Mouse (Mus musculus): ENCODE data around the gene Rasa3. TPM values are rescaled to one million over a fixed set of nuclear protein-coding genes. Genes with fewer than 3 reads are reported as not detected.
A peak's percentile ranks its signal among the peaks of the same experiment; 100 is the strongest.

Rasa3 gene
- total RNA-seq, 2 experiments from 2014 or later = 46.2 to 47.3 TPM

- DNase-seq (ENCODE audit: low spot score in 2 of 2) = no peak
Observed at GRCm38 (mm10) chr8:13562118-13562517, 115.3 kb downstream of the Rasa3 start, which contains the start of gene 1700029H14Rik. Gene 1700029H14Rik, minus strand, starts transcription at chr8:13562461.

DNA sequence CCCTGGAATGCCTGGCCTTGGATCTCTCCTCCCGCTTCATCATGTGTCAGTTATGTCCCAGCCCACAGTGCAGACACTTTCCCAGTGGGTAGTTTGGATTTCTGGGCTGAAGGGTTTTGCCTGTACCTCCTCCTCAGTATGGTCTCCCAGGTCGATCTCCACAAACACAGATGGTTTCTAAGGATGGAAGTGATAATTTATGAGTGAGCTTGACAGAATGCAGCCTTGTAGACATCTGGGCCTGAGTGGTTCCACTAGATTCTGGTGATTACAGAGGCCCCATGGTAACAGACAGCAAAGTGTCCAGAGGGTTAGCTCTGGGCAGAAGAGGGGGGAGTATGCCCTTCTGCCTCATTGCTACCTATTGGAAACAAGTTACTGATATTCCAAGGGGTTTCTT, 119.9 kb downstream of the Rasa3 start:
- no peak for DNase-seq (ENCODE audit: low spot score in 2 of 2)

GRCm38 (mm10) chr8:13551574-13551830, 125.9 kb downstream of the Rasa3 start:
- DNase-seq (ENCODE audit: low spot score in 2 of 2) = no peak

DNA sequence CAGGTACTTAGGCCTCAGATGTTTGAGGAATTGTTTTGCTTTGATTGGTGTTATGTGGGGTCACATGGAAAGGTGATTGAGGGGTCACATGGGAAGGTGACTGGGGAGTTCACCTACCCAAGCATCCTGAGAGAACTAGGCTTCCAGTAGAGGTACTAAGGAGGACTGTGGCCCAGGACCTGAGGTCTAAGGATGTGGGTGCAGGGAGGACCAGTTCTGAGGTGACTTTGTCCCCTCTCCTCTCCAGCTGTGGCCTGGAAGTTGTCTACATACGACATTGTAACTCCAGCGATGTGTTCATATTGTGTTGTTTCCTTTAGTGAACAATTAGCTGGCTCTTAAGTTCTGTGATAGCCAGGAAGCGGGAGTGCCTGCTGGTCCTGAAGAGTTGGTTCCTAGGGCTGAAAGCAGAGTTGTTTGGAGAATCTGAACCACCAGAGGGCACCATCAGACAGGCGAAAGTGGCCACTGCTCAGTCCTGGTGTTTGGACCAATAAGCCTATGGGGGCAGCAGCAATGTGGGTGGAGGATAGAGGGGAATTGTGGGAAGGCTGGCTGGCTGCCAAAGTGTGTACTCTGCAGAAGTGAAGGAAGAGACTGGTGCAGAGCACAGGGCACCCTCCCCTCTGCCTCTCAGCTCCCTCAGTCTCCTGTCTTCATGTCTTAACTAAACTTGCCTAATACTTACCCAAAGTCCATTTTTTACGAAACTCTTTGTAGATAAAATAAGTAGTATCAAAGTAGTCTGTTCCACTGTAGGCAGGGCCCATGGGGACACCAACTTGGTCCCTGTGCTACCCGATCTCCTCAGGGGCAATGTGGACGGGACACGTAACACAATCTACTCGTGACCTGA, 126.5 kb downstream of the Rasa3 start:
- DNase-seq (ENCODE audit: low spot score in 2 of 2) = peak; percentile 78 to 79

- DNase-seq (ENCODE audit: low spot score in 2 of 2) = no peak
Observed at GRCm38 (mm10) chr8:13548831-13549230, 128.6 kb downstream of the Rasa3 start.

DNA sequence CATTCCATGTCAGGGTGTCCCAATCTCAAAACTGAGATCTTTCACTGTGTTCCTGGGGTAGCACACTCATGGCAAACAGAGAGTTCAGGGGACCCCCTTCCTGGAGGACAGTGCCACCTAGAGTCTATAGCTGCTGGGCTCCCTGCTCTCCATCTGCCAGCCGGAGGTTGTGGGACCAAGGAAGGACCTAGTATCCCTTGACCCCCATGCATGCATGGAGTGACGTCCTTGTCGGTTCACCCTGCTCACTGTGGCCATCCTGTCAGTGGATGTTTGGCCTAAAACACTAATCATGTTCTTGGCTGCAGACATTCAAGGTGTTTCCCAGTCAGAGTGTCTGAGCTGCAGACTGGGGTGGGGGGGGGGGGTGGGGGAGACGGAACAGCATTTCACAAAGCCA, 129.2 kb downstream of the Rasa3 start:
- DNase-seq (ENCODE audit: low spot score in 2 of 2) = no peak

GRCm38 (mm10) chr8:13546421-13546820, 131.0 kb downstream of the Rasa3 start:
- no peak for DNase-seq (ENCODE audit: low spot score in 2 of 2)

- no peak for DNase-seq (ENCODE audit: low spot score in 2 of 2)
Observed at GRCm38 (mm10) chr8:13541526-13541925, 135.9 kb downstream of the Rasa3 start.

GRCm38 (mm10) chr8:13540122-13540521, 137.3 kb downstream of the Rasa3 start:
- no peak for DNase-seq (ENCODE audit: low spot score in 2 of 2)

DNA sequence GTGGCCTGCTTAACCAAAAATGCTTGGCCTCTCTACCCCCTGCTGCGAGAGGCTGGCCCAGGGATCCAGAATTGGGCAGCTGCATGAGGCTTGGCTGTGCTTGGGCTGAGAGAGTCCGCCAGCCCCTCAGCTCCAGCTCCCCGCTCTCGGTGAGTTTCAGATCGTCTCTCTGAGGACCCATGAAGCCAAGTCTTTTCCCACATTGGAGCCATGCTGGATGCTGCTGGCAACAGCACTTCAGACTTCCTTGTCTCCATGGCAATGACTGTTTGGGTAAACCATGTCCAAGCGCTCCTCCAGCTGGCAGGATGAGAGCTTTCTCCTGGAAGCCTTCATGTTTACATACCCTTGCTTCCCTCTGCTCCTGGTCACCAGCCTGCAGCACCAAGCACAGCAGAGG, 138.6 kb downstream of the Rasa3 start:
- DNase-seq (ENCODE audit: low spot score in 2 of 2) = no peak

- no peak for DNase-seq (ENCODE audit: low spot score in 2 of 2)
Observed at GRCm38 (mm10) chr8:13537102-13537501, 140.3 kb downstream of the Rasa3 start.

DNA sequence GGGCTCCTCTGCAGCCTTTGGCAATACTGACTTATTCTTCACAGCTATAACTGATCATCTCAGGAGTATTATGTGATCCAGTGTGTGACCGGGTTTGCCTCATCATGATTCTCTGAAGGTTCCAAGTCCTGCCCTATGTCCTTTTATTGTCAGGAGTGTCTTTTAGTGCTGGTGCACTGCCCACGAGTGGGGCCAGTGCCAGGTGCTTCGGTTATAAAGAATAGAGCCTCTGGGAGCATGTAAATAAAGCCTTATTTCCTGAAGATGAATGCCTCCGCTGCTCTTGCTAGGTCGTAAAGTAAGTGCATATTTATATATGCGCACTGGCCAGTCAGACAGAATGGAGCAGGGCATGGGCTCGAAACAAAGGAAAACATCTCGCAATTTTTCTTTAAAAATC, 144.3 kb downstream of the Rasa3 start:
- DNase-seq (ENCODE audit: low spot score in 2 of 2) = no peak

DNA sequence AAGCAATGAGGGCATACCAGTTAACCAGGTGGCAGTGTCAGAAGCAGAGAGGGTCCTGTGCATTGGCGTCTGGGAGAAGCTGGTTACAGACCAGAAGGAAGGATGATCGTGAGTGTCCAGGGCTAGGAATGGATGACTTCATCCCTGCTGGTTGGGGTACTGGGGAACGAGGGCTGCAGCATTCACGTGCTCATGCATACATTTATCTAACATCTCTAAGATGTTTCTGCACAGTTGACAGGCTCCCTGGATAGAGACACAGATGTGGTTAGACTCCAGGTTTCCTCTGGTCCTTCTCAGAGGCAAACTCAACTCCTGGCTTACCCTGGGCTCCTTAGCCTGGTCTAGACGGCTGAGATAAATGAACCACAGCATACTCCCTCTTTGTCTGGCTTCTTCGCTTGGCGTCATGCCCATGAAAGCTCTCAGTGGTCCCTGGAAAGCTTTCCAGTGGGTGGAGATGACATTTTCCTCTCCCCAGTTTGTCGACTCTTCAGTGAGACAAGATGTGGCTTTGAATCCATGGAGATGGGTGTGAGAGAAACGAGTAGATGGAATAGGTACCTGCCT, 145.7 kb downstream of the Rasa3 start:
- DNase-seq (ENCODE audit: low spot score in 2 of 2) = no peak

DNA sequence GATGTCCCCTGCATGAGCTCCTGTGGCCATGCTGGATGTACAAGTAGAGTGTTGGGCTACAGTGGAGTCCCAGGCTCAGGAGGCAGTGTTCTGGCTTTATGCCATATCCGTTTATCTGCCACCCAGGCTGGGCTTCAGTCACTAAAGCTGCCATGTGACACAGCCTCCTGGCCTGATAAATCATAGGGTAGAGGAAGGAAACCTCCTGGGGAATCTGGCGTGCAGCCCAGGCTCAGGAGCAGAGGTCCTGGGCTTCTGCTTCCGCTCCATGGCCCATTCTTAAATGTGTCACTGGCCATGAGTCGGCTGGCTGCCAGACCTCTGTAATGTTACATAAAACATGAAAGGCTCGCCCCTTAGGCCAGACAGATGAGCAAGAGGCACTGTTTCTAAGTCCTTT, 146.5 kb downstream of the Rasa3 start:
- DNase-seq (ENCODE audit: low spot score in 2 of 2) = peak; percentile 52 to 72

DNA sequence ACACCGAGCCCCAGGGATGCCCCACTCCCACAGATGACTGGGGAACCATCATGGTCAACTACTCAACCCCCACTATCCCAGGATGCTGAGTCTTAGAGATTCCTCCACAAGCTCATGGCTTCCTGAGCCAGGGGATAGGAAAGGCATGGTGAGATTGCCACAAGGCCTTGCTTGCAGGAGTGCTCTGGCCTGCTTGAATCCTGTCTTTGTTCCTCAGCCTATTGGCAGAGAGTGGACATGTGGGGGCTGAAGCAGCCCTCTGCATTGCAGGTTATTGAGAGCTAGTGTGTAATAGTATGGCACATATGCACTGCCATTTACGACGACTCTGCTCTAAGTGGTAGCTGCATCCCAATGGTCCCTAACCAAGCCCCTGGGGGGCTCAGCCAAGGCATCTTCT, 147.0 kb downstream of the Rasa3 start:
- DNase-seq (ENCODE audit: low spot score in 2 of 2) = no peak

DNA sequence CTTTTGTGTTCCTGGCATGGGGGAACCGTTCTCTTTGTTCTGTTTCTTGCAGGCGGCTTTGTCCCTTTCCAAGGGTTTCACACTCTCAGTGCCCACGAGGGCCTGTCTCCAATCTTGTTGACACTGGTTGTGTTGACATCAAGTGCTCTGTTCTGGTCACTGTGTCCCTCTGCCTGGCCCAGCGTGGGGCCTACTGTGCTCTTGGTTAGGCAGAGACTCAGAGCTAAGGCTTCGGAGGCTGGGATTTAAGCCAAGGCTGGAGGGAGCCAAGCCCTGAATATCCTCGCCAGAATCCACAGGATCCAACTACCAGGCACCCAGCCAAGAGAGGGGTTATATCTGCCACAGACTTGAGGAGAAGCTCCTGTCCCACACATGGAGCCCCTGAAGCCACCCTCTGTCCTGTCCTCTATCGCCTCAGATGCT, 147.5 kb downstream of the Rasa3 start:
- no peak for DNase-seq (ENCODE audit: low spot score in 2 of 2)

GRCm38 (mm10) chr8:13529011-13529840, 148.2 kb downstream of the Rasa3 start:
- no peak for DNase-seq (ENCODE audit: low spot score in 2 of 2)

DNA sequence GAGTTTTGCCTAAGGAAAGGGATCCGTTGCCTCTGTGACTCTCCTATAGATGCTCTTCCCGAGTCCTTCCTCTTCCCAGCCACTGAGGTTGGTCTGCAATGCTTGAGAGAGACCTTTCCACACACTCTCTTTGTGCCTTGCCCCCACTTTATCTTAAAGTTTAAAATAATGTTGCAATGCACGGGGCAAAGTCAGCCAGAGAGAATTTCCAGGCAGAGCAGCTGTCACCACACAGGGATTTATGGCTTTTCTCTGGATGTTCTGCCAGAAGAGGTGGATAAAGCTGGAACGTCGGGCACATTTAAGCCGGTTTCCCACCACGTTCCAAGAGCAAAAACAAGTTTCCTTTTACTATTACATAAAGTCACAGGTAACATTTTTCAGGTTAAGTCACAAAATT, 156.0 kb downstream of the Rasa3 start:
- DNase-seq (ENCODE audit: low spot score in 2 of 2) = no peak

GRCm38 (mm10) chr8:13520349-13520748, 157.1 kb downstream of the Rasa3 start:
- DNase-seq (ENCODE audit: low spot score in 2 of 2) = no peak

DNA sequence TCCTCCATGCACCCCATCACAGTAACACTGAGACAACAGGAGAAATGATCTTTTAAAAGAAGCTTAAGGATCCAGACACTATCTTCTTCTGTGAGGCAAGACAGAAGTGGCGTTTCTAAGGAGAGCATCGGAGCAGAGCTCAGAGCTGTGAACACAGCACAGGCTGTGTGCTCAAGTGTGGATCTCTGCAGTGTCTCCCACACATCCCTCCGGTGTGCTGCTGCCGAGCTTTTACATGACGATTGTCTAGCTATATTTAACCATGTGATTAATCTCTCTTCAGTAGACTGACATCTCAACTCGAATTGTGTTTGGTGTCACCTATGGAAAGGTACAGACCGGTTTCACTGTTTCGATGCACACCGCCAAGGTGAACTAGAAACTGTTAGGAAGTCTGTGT, 157.9 kb downstream of the Rasa3 start:
- no peak for DNase-seq (ENCODE audit: low spot score in 2 of 2)

DNA sequence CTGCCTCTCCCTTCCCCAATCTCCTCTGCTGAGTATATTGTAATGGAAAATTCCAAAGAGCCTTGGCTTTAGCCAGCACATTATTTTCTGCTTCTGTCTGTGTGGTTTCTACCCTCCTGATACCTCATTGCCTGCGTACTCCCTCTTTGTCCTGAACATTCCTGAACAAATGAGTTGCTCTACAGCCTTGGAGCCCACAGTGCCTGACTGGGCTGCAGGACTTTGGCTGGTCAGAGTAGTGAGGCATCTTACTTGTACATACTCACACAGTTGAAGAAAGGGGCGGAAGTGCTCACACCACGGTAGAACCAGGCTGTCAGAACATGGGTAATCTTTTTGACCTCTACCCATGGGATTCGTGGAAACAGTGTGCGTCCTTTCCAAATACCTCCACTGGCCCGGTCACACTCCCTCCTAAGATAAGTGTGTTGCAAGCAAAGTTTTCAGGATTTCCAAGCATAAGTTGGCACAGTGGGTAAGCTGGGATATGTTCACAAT, 160.1 kb downstream of the Rasa3 start:
- DNase-seq (ENCODE audit: low spot score in 2 of 2) = no peak

Data from adrenal gland, postnatal 4 days (tissue).